Mouse (Mus musculus) cerebellum, adult 11-12 months (tissue): ENCODE data around the gene Gm1330.
"Not testable (repeated sequence)": the region's sequence is repeated elsewhere in the genome, so short reads cannot be mapped to it uniquely, and the experiment has no call there.

ENCODE experiments used
- DNase-seq: peaks from one replicate; pipeline ENCODE4 v3.0.0; 2022

The Gm1330 gene

GRCm38 (mm10) chr2:149003151-149003550 is at the start of gene Gm1330:
Gene Gm1330 (minus strand): TSS chr2:149003251.
- DNase-seq, result no peak

GRCm38 (mm10) chr2:149017137-149017536 is 14.1 kb upstream of the Gm1330 start, which contains the start of gene Gm10750:
Gene Gm10750 (minus strand): TSS chr2:149017237.
- not testable (repeated sequence) for DNase-seq

- no peak for DNase-seq
These were observed 1.8 kb upstream of the Gm1330 start for GRCm38 (mm10) chr2:149004826-149005225.

- DNase-seq, result no peak
These were observed 7.9 kb downstream of the Gm1330 start for GRCm38 (mm10) chr2:148995133-148995532.
